Mouse (Mus musculus): Measurements from ENCODE around the gene Fut7. TPM values are rescaled to one million over a fixed set of nuclear protein-coding genes. Genes with fewer than 3 reads are reported as not detected.

Gene Fut7
- polyA plus RNA-seq, 1 experiment from 2014 or later, result 0.09 TPM

DNA sequence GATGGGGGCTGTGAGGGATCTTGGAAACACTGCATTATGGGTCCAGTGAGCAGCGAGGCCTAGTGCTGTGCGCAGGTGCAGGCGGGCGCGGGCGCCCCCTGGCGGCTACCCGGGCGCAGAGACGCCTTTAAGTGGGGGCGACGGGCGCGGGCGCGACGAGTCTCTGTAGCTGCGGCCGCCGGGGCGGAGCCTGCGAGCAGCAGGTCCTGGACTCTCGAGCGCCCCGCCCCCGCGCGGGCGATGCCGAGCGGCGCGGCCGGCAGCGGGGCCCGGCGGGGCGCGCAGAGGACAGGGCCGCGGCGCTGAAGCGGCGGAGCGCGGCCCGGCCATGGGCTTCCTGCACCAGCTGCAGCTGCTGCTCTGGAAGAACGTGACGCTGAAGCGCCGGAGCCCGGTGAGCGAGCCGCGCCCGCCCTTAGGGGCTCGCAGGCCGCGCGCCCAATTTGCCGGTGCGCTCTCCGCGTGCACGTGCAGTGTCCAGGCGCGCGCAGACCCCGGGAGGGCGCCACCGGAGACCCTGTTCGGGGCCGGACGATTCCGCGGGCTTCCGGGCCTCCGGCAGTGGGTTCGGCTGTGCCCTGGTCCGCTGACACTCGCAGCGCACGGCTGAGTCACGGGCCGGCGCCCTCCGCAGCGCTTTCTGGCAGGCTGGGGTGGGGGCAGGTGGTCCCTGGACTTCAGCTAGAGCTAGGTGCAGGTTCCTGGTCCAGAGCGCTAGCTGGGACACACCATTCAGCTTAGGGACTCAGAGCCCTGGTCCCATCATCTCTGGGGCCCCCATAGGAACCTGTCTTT, 5.6 kb downstream of the Fut7 start, which contains the start of gene Abca2:
Gene Abca2 (plus strand): TSS at position 262 of the 795 bp plus-strand sequence.
- H3K9ac ChIP-seq, result peak within 1 kb of the TSS; percentile 78
- peak within 1 kb of the TSS; percentile 89 for H3K4me2 ChIP-seq (replicated peaks)
- WGBS, result under 1% methylated on average over 89 of the region's 89 CpGs
- no peaks in the 10 kb centered on the region for H3K9me3 ChIP-seq
- peak within 1 kb of the TSS; percentile 60; the same call in 1 of the 2 replicates for H3K27ac ChIP-seq
- peak within 1 kb of the TSS; percentile 75 for H3K4me3 ChIP-seq
- peaks cover 27% of the 10 kb centered on the region for H3K27me3 ChIP-seq (replicated peaks)
- H3K36me3 ChIP-seq, result peaks cover 10% of the 10 kb centered on the region
- H3K4me1 ChIP-seq, result peaks cover 22% of the 10 kb centered on the region
- ATAC-seq (ENCODE audit: low FRiP score, low read depth), result peak; percentile 83

DNA sequence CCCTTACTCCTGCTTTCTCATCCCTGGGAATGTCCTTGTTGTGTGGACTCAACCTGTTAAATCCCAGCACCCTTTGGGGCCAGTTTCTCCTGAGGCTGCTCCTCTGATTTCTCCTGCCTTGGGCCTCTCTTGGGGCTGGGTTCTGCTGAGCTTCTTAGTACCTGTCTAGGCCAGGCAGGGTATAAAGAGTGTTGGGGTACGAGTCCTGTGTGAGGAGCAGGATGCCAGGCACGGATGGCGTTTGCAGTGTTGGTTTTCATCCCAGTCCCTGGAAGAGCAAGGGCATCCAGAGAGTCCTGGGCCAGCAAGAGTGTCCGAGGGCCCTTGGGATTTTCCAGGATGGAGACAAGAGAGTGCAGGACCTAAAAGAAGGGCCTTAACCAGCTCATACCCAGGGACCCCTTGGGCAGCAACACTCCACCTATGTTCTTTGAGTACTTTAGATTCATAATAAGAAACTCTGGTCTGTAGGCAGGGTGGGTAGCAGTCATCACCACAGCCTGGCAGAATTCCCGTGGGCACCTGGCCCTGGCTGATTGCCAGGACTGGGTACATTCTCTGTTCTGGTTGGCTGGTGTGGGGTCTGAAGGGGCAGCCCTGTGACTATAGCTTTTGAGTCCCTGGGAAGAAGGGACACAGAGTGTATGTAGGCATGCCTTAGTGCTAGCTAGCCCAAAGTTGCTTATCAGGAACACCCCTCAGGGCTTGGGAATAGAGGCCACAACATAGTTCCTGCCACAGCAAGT, 6.5 kb downstream of the Fut7 start:
- 85% methylated on average over 5 of the region's 5 CpGs for WGBS
- Histone ChIP-seq H3K9ac (peak overlapping the region; percentile 78), H3K27ac (no peak overlapping the region), H3K36me3 (peaks cover 11% of the 10 kb centered on the region), H3K4me1 (peaks cover 22% of the 10 kb centered on the region), H3K9me3 (no peaks in the 10 kb centered on the region), H3K4me2 (replicated peaks) (peak overlapping the region; percentile 89), H3K4me3 (peak overlapping the region; percentile 75), H3K27me3 (replicated peaks) (peaks cover 19% of the 10 kb centered on the region)
- no peak for ATAC-seq (ENCODE audit: low FRiP score, low read depth)

DNA sequence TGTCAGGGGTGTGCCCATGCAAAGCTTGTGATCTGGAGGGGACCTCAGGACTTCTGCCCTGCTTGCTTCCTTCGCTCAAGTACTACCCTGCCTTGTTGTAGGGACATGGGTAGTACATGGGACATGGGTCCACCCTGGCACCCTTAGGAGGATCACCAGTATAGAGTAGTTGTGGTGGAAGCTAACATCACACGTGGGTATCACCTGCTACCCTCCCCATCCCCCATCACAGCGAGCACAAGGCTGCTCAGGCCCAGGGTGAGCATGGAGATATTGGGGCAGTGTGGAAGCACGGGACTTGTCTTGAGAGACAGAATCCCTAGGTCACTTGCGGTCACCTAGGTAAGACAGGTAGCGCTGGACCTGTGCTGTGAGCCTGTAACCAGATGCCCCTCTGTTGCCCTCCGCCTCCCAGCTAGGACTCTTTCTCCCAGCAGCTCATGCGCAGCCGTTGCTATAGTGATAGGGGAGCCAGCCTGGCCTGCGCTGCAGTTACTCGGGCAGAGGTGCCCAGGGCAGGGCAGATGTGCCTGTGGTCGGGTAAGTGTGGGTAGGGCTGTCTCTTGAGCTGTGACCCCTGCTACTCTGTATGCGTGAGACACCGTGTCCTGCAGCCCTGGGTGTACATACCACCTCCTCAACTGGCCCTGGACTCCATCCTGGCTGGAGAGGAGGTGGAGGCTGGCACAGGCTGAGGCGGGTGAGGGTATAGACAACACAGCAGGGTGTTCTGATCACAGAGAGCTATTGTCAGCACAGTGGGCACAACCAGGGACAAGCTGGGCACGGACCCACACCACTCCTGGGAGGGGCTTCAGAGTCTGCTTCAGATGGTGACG, 7.5 kb downstream of the Fut7 start:
- H3K9ac ChIP-seq, result peak overlapping the region; percentile 26; the same call in 1 of the 2 replicates

GRCm38 (mm10) chr2:25431308-25431855, 8.3 kb downstream of the Fut7 start:
- Histone ChIP-seq H3K9me3 (no peaks in the 10 kb centered on the region), H3K27me3 (replicated peaks) (peaks cover 5% of the 10 kb centered on the region; the same call in 1 of the 2 replicates), H3K27ac (no peak overlapping the region), H3K4me3 (no peak overlapping the region), H3K4me2 (replicated peaks) (no peak overlapping the region; the same call in 1 of the 2 replicates), H3K9ac (no peak overlapping the region), H3K4me1 (peaks cover 22% of the 10 kb centered on the region), H3K36me3 (peaks cover 28% of the 10 kb centered on the region)
- no peak for ATAC-seq (ENCODE audit: low FRiP score, low read depth)
- WGBS, result 52% methylated on average over 6 of the region's 6 CpGs

More for the DNA sequence above, 7.5 kb downstream of the Fut7 start:
- Histone ChIP-seq H3K9me3 (no peaks in the 10 kb centered on the region), H3K4me1 (peaks cover 22% of the 10 kb centered on the region), H3K36me3 (peaks cover 20% of the 10 kb centered on the region), H3K27me3 (replicated peaks) (peaks cover 10% of the 10 kb centered on the region), H3K4me2 (replicated peaks) (peak overlapping the region; percentile 89), H3K27ac (no peak overlapping the region), H3K4me3 (no peak overlapping the region)
- no peak for ATAC-seq (ENCODE audit: low FRiP score, low read depth)
- 70% methylated on average over 17 of the region's 17 CpGs for WGBS

GRCm38 (mm10) chr2:25432326-25433098, 9.4 kb downstream of the Fut7 start:
- Histone ChIP-seq H3K9ac (no peak overlapping the region), H3K4me1 (peaks cover 22% of the 10 kb centered on the region), H3K4me2 (replicated peaks) (no peak overlapping the region), H3K27me3 (replicated peaks) (peaks cover 5% of the 10 kb centered on the region; the same call in 1 of the 2 replicates), H3K4me3 (no peak overlapping the region), H3K27ac (no peak overlapping the region), H3K36me3 (peaks cover 39% of the 10 kb centered on the region), H3K9me3 (no peaks in the 10 kb centered on the region)
- ATAC-seq (ENCODE audit: low FRiP score, low read depth), result no peak
- 80% methylated on average over 11 of the region's 11 CpGs for WGBS

- Histone ChIP-seq H3K4me2 (replicated peaks) (no peak overlapping the region), H3K9ac (no peak overlapping the region), H3K27ac (no peak overlapping the region), H3K4me1 (peaks cover 22% of the 10 kb centered on the region), H3K9me3 (no peaks in the 10 kb centered on the region), H3K4me3 (no peak overlapping the region), H3K27me3 (replicated peaks) (peaks cover 5% of the 10 kb centered on the region; the same call in 1 of the 2 replicates), H3K36me3 (peaks cover 45% of the 10 kb centered on the region)
- WGBS, result 92% methylated on average over 17 of the region's 17 CpGs
- ATAC-seq (ENCODE audit: low FRiP score, low read depth), result no peak
Measured at GRCm38 (mm10) chr2:25433101-25433500, 10.0 kb downstream of the Fut7 start.

DNA sequence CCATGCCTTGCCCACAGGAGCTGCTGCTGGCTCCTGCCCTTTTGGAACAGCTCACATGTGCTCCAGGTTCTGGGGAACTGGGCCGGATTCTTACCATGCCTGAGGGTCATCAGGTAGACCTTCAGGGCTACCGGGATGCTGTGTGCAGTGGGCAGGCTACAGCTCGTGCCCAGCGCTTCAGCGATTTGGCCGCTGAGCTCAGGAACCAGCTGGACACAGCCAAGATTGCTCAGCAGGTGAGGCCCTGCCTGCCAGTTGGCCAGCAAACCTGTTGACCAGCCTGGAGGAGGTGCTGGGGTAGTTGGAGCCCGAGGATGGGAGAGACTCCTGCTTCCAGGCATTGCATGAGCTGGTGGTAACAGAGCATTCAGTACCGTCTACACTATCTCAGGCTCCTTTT, 11.2 kb downstream of the Fut7 start:
- Histone ChIP-seq H3K27me3 (replicated peaks) (peaks cover 5% of the 10 kb centered on the region; the same call in 1 of the 2 replicates), H3K4me3 (no peak overlapping the region), H3K27ac (no peak overlapping the region), H3K9ac (no peak overlapping the region), H3K4me2 (replicated peaks) (no peak overlapping the region), H3K9me3 (no peaks in the 10 kb centered on the region), H3K36me3 (peaks cover 57% of the 10 kb centered on the region), H3K4me1 (peaks cover 18% of the 10 kb centered on the region)
- no peak for ATAC-seq (ENCODE audit: low FRiP score, low read depth)
- WGBS, result 86% methylated on average over 8 of the region's 8 CpGs

DNA sequence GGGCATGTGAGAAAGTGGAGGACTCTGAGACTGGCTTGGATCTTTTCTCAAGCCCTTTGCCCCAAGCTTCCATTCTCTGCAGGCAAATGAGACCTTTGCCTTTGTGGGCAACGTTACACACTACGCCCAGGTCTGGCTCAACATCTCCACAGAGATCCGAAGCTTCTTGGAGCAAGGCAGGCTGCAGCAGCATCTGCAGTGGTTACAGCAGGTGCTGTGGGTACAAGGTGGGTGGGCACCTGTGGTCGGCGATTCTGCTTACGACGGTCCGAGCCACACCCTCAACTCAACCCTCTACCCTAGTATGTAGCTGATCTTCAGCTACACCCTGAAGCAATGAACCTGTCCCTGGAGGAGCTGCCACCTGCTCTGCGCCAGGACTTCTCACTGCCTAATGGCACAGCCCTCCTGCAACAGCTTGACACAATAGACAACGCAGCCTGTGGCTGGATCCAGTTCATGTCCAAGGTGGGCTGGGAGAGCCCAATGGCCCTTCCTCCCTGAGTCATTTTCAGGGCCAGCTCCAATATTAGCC, 13.3 kb downstream of the Fut7 start:
- Histone ChIP-seq H3K27ac (no peak overlapping the region), H3K4me2 (replicated peaks) (no peak overlapping the region), H3K4me1 (no peaks in the 10 kb centered on the region), H3K9ac (no peak overlapping the region), H3K4me3 (no peak overlapping the region), H3K9me3 (no peaks in the 10 kb centered on the region), H3K36me3 (peaks cover 69% of the 10 kb centered on the region), H3K27me3 (replicated peaks) (no peaks in the 10 kb centered on the region)
- ATAC-seq (ENCODE audit: low FRiP score, low read depth), result no peak
- 91% methylated on average over 10 of the region's 10 CpGs for WGBS

GRCm38 (mm10) chr2:25441067-25441466, 18.0 kb downstream of the Fut7 start:
- no peak overlapping the region for H3K9ac ChIP-seq
- no peak overlapping the region for H3K4me2 ChIP-seq (replicated peaks)
- 91% methylated on average over 20 of the region's 20 CpGs for WGBS
- no peaks in the 10 kb centered on the region for H3K9me3 ChIP-seq
- no peak overlapping the region for H3K27ac ChIP-seq
- no peak overlapping the region for H3K4me3 ChIP-seq
- no peak for ATAC-seq (ENCODE audit: low FRiP score, low read depth)
- H3K27me3 ChIP-seq (replicated peaks), result no peaks in the 10 kb centered on the region
- H3K4me1 ChIP-seq, result no peaks in the 10 kb centered on the region
- peaks cover 91% of the 10 kb centered on the region for H3K36me3 ChIP-seq

GRCm38 (mm10) chr2:25442682-25443081, 19.6 kb downstream of the Fut7 start:
- no peak overlapping the region for H3K4me2 ChIP-seq (replicated peaks)

More at GRCm38 (mm10) chr2:25442682-25443081, 19.6 kb downstream of the Fut7 start:
- Histone ChIP-seq H3K27ac (no peak overlapping the region), H3K4me1 (no peaks in the 10 kb centered on the region), H3K9me3 (no peaks in the 10 kb centered on the region), H3K9ac (no peak overlapping the region), H3K36me3 (peaks cover 91% of the 10 kb centered on the region), H3K27me3 (replicated peaks) (no peaks in the 10 kb centered on the region), H3K4me3 (no peak overlapping the region)
- WGBS, result 91% methylated on average over 14 of the region's 14 CpGs
- no peak for ATAC-seq (ENCODE audit: low FRiP score, low read depth)

Data from neural tube, embryonic 12.5 days (tissue).